Mouse (Mus musculus) megakaryocyte, embryonic 14.5 days (primary cell): Measurements from ENCODE around the gene Pde4d.

ENCODE experiments used
- FLI1 ChIP-seq: IDR thresholded peaks from 2 replicates; pipeline ENCODE4 v1.6.1; 2012; ENCODE audit warnings: low read length, inconsistent platforms, mixed read lengths
- GATA1 ChIP-seq: IDR thresholded peaks from 3 replicates; pipeline ENCODE4 v1.6.1; 2012; ENCODE audit warnings: mixed read lengths, low read length, inconsistent platforms, borderline replicate concordance

GRCm38 (mm10) chr13:109662099-109662498 is 1212.4 kb downstream of the Pde4d start:
- TF ChIP-seq FLI1 (no peak), GATA1 (no peak)
